Mouse (Mus musculus): Measurements from ENCODE around the gene Gm10912. TPM values are rescaled to one million over a fixed set of nuclear protein-coding genes. Genes with fewer than 3 reads are reported as not detected.
"Not testable (repeated sequence)": the region's sequence is repeated elsewhere in the genome, so short reads cannot be mapped to it uniquely, and the experiment has no call there.

Gm10912 gene
- not detected in 2 replicates for polyA plus RNA-seq (2015; fragmentation: Nextera tagmentation; extraction: Ambion mirVana)

DNA sequence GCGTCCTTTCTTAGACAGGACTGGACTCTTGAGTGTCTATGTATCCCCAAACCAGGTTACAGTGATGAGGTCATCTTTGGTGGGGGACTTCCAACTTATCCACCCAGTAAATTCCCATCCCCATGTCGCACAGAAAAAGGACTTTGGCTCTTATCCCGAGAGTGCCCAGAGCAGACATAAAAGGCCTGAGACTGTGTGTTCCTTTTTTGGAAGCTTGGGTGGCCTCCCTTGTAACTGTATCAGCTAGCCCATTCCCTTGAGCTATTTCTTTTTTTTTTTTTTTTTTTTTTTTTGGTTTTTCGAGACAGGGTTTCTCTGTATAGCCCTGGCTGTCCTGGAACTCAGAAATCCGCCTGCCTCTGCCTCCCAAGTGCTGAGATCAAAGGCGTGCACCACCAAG is at the start of gene Gm10912:
TSS of gene Gm10912 (plus strand) at position 301 of the 400 bp plus-strand sequence.
- ATAC-seq (ENCODE audit: low read depth); H3K9ac ChIP-seq: not testable (repeated sequence)
- 85% methylated on average over 6 of the region's 6 CpGs for WGBS

DNA sequence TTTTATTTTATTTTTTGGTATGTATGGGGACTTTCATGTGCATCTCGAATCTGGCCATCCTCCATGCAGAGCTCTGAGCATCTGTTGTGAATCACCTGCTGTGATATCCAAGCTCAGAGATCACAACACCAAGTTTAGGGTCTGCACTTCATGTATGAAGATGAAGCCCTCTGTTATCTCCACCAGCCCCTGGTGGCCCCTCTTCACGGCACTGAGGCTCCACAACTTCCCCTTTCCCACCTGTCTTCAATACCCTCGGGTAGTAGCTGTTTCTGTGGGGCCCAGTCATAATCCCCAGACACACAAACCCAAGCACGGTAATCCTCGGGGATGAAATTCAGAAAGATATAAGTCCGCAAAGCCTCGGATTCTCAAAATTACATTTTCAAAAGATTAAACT is 42.5 kb upstream of the Gm10912 start:
- no peak overlapping the region for H3K4me2 ChIP-seq
- H3K4me1 ChIP-seq (replicated peaks), result peaks cover 4% of the 10 kb centered on the region; the same call in 1 of the 2 replicates
- H3K4me3 ChIP-seq, result no peak overlapping the region
- no peaks in the 10 kb centered on the region for H3K9me3 ChIP-seq
- 86% methylated on average over 7 of the region's 7 CpGs for WGBS
- no peaks in the 10 kb centered on the region for H3K36me3 ChIP-seq
- no peak for ATAC-seq (ENCODE audit: low read depth)
- no peak overlapping the region for H3K27ac ChIP-seq (replicated peaks)
- no peak overlapping the region for H3K9ac ChIP-seq
- no peaks in the 10 kb centered on the region for H3K27me3 ChIP-seq

More for the DNA sequence above, at the start of gene Gm10912:
- H3K4me3 ChIP-seq; H3K4me2 ChIP-seq; H3K27me3 ChIP-seq; H3K9me3 ChIP-seq; H3K4me1 ChIP-seq (replicated peaks); H3K27ac ChIP-seq (replicated peaks): not testable (repeated sequence)
- peaks cover 21% of the 10 kb centered on the region for H3K36me3 ChIP-seq

GRCm38 (mm10) chr2:104024656-104025055 is 41.0 kb upstream of the Gm10912 start:
- Histone ChIP-seq H3K27me3 (no peaks in the 10 kb centered on the region), H3K4me1 (replicated peaks) (peaks cover 18% of the 10 kb centered on the region), H3K9me3 (no peaks in the 10 kb centered on the region), H3K4me3 (no peak overlapping the region), H3K9ac (no peak overlapping the region), H3K4me2 (no peak overlapping the region), H3K36me3 (no peaks in the 10 kb centered on the region), H3K27ac (replicated peaks) (no peak overlapping the region)
- WGBS, result 92% methylated on average over 4 of the region's 4 CpGs
- no peak for ATAC-seq (ENCODE audit: low read depth)

DNA sequence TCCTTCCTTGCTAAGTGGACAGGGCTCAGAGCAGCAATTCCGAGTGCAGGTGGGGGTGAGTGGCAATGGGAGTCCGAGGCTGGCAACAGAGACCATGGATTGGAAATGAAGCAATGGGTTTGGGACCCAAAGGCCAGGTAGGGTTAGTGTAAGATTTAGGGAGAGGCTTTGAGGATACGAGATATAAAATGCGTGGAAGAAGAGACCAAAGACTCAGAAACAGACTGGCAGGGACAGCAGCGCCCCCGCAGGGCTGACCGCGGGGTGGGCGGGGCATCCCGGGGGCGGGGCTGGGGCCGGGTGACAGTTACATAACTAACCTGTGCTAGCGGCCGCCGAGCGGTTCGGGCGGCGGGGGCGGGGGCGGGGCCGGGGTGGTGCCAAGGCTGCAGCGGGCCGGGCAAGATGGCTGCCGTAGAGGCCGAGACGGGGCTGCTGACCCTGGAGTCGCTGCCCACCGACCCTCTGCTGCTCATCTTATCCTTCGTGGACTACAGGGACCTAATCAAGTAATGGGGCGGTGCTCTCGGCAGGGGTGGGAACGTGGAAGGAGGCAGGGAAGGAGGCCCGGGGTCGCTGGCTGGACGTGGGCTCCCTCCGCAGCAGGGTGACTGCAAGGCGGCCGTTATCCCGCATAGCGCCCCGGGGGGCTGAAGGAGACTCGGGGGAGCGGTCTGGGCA is 38.0 kb upstream of the Gm10912 start, which contains the start of gene Fbxo3:
TSS of gene Fbxo3 (plus strand) at position 264 of the 681 bp plus-strand sequence.
- peak; percentile 97 for ATAC-seq (ENCODE audit: low read depth)
- H3K27ac ChIP-seq (replicated peaks), result peak within 1 kb of the TSS; percentile 68
- WGBS, result under 1% methylated on average over 44 of the region's 44 CpGs
- H3K9ac ChIP-seq, result peak within 1 kb of the TSS; percentile 95
- H3K4me3 ChIP-seq, result peak within 1 kb of the TSS; percentile 93
- no peaks in the 10 kb centered on the region for H3K9me3 ChIP-seq
- peak within 1 kb of the TSS; percentile 65 for H3K4me2 ChIP-seq
- H3K36me3 ChIP-seq, result peaks cover 9% of the 10 kb centered on the region; the same call in 1 of the 2 replicates
- no peaks in the 10 kb centered on the region for H3K27me3 ChIP-seq
- peaks cover 29% of the 10 kb centered on the region for H3K4me1 ChIP-seq (replicated peaks)

DNA sequence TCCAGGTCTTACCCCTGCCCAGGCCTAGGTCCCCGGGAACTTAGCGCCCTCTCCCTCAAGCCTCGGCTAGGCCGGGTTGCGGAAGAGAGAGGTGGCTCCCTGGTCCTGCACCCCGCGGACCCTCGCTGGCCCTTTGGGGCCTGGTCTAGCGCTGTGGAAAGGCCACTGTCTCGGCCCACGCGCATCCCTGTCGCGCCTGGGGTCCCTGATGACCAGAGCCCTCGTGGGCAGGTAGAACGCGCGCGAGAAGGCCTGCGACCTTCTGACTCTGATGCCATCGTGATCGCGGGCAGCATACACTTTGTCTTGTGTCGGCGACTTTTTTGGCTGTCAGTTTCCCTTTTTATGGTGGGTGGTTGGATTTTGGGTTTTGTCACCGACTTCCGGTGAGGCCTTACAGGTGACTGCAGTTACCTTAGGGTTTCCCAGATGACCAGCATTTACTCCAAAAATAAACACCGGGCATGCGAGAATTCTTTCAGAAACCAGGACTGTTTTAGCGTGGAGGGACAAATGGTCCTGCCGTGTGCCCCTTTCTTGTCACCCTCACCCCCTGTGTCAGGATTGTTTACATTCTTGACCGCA is 37.4 kb upstream of the Gm10912 start, which contains the start of gene 4931422A03Rik:
TSS of gene 4931422A03Rik (minus strand) at position 223 of the 585 bp plus-strand sequence.
- ATAC-seq (ENCODE audit: low read depth), result peak; percentile 76
- H3K9me3 ChIP-seq, result no peaks in the 10 kb centered on the region
- H3K27ac ChIP-seq (replicated peaks), result peak within 1 kb of the TSS; percentile 68
- H3K4me2 ChIP-seq, result peak within 1 kb of the TSS; percentile 65
- no peaks in the 10 kb centered on the region for H3K27me3 ChIP-seq
- H3K4me3 ChIP-seq, result peak within 1 kb of the TSS; percentile 93
- peak within 1 kb of the TSS; percentile 95 for H3K9ac ChIP-seq
- H3K36me3 ChIP-seq, result peaks cover 10% of the 10 kb centered on the region; the same call in 1 of the 2 replicates
- H3K4me1 ChIP-seq (replicated peaks), result peaks cover 29% of the 10 kb centered on the region
- 2% methylated on average over 29 of the region's 32 CpGs for WGBS

DNA sequence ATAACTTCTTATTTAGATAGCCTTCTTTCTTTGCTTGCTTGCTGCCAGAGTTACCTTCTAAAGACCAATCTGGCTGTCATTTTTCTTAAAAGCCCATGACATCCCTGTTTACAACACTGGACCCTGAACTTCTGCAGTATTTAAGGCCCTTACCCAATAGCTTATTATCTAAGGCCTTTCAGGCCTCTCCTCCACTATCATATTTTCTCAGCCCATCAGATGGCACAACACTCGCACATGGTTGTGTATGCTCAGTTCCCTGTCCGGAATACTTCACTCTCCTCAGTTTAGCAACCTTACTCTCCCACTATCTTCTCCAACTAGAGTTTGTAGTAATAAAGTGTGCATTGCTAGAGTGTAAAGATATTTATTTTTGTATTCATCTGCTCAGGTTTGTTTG is 36.6 kb upstream of the Gm10912 start:
- ATAC-seq (ENCODE audit: low read depth), result no peak
- Histone ChIP-seq H3K4me2 (peak overlapping the region; percentile 65), H3K9ac (peak overlapping the region; percentile 95), H3K36me3 (peaks cover 16% of the 10 kb centered on the region), H3K27me3 (no peaks in the 10 kb centered on the region), H3K9me3 (no peaks in the 10 kb centered on the region), H3K4me3 (peak overlapping the region; percentile 93), H3K4me1 (replicated peaks) (peaks cover 29% of the 10 kb centered on the region), H3K27ac (replicated peaks) (no peak overlapping the region)
- 84% methylated on average over 2 of the region's 2 CpGs for WGBS

GRCm38 (mm10) chr2:104030381-104030780 is 35.2 kb upstream of the Gm10912 start:
- peaks cover 29% of the 10 kb centered on the region for H3K4me1 ChIP-seq (replicated peaks)
- H3K4me2 ChIP-seq, result no peak overlapping the region
- WGBS, result 85% methylated on average over 3 of the region's 3 CpGs
- no peaks in the 10 kb centered on the region for H3K9me3 ChIP-seq
- H3K36me3 ChIP-seq, result peaks cover 23% of the 10 kb centered on the region
- H3K27me3 ChIP-seq, result no peaks in the 10 kb centered on the region
- H3K4me3 ChIP-seq, result no peak overlapping the region
- H3K27ac ChIP-seq (replicated peaks), result no peak overlapping the region
- ATAC-seq (ENCODE audit: low read depth), result no peak
- H3K9ac ChIP-seq, result no peak overlapping the region

- Histone ChIP-seq H3K27me3 (no peaks in the 10 kb centered on the region), H3K36me3 (peaks cover 36% of the 10 kb centered on the region), H3K9ac (no peak overlapping the region), H3K4me3 (no peak overlapping the region), H3K4me2 (no peak overlapping the region), H3K4me1 (replicated peaks) (peaks cover 28% of the 10 kb centered on the region), H3K27ac (replicated peaks) (no peak overlapping the region), H3K9me3 (no peaks in the 10 kb centered on the region)
- ATAC-seq (ENCODE audit: low read depth), result no peak
- 93% methylated on average over 3 of the region's 3 CpGs for WGBS
Observed at GRCm38 (mm10) chr2:104032056-104032455, 33.6 kb upstream of the Gm10912 start.

DNA sequence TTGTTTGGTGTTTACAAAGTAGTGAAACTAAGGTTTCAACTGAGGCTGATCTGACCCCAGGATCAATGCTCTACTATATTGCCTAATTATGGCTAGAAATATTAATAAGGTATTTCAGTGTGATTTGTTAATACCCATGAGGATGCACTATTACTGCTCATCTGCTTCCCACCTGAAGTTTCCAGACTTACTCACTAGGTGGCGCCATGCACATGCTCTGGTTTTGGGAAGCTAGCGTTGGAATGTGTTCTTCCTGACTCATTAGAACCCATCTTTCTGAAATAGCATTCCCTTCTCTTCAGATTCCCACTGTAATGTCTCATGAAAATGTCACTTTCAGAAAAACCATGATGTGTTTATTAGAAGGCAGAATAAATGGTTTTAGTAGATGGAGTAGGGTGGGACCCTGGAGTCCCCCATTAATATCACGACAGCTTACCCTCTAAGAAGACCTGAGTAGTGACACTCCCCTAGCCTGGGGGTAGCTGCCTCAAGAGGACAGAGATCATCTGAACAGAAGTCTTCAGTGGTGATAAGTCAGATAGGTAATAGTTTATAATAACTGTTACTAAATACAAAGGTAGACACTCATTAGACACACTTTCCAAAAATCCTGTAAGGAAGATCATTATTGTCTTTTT is 30.7 kb upstream of the Gm10912 start:
- Histone ChIP-seq H3K4me1 (replicated peaks) (peaks cover 8% of the 10 kb centered on the region), H3K36me3 (peaks cover 48% of the 10 kb centered on the region), H3K9ac (no peak overlapping the region), H3K27me3 (no peaks in the 10 kb centered on the region), H3K4me3 (no peak overlapping the region), H3K4me2 (no peak overlapping the region), H3K9me3 (no peaks in the 10 kb centered on the region), H3K27ac (replicated peaks) (no peak overlapping the region)
- WGBS, result 34% methylated on average over 3 of the region's 3 CpGs
- ATAC-seq (ENCODE audit: low read depth), result no peak

- peaks cover 3% of the 10 kb centered on the region; the same call in 1 of the 2 replicates for H3K4me1 ChIP-seq (replicated peaks)
- peaks cover 53% of the 10 kb centered on the region for H3K36me3 ChIP-seq
- no peak overlapping the region for H3K9ac ChIP-seq
- WGBS, result 87% methylated on average over 6 of the region's 6 CpGs
- no peak for ATAC-seq (ENCODE audit: low read depth)
- H3K9me3 ChIP-seq, result no peaks in the 10 kb centered on the region
- no peak overlapping the region for H3K4me2 ChIP-seq
- no peaks in the 10 kb centered on the region for H3K27me3 ChIP-seq
- H3K4me3 ChIP-seq, result no peak overlapping the region
- no peak overlapping the region for H3K27ac ChIP-seq (replicated peaks)
Observed at GRCm38 (mm10) chr2:104035595-104035994, 30.0 kb upstream of the Gm10912 start.

- ATAC-seq (ENCODE audit: low read depth), result no peak
- WGBS, result 75% methylated on average over 3 of the region's 3 CpGs
- H3K36me3 ChIP-seq, result peaks cover 57% of the 10 kb centered on the region
Observed at GRCm38 (mm10) chr2:104036316-104036715, 29.3 kb upstream of the Gm10912 start.

DNA sequence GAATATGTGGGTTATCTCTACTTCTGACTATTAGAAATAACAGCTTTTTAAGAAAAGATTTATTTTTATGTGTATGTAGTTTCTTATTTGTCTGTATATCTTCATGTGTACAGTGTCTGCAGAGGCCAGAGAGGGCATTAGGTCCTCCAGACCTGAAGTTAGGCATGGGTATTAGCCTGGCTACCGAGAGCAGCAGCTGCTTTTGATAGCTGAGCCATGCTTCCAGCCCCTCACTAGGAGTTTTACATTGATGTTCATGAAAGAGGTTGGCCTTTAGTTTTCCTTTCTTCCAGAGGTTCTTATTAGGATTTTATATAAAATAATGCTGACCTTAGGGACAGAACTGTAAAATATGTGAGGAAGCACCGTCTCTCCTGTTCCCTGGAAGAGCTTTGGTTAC is 27.4 kb upstream of the Gm10912 start:
- WGBS, result 41% methylated on average over 2 of the region's 2 CpGs
- Histone ChIP-seq H3K9ac (no peak overlapping the region), H3K4me3 (no peak overlapping the region), H3K27me3 (no peaks in the 10 kb centered on the region), H3K4me1 (replicated peaks) (no peaks in the 10 kb centered on the region), H3K27ac (replicated peaks) (no peak overlapping the region), H3K36me3 (peaks cover 57% of the 10 kb centered on the region), H3K9me3 (no peaks in the 10 kb centered on the region), H3K4me2 (no peak overlapping the region)
- ATAC-seq (ENCODE audit: low read depth), result no peak

More at GRCm38 (mm10) chr2:104036316-104036715, 29.3 kb upstream of the Gm10912 start:
- Histone ChIP-seq H3K9ac (no peak overlapping the region), H3K4me3 (no peak overlapping the region), H3K27me3 (no peaks in the 10 kb centered on the region), H3K4me2 (no peak overlapping the region), H3K9me3 (no peaks in the 10 kb centered on the region), H3K27ac (replicated peaks) (no peak overlapping the region), H3K4me1 (replicated peaks) (no peaks in the 10 kb centered on the region)

Data from neural tube, embryonic 13.5 days (tissue).